In genomic region chr9:101077486-101077885, GRCm38 (mm10) we compare ENCODE assay signal across 9 mouse cellular contexts. TPM values are rescaled to one million over a fixed set of nuclear protein-coding genes. Genes with fewer than 3 reads are reported as not detected.
DNase-seq lines count a peak whose midpoint lies in the region; ATAC-seq and TF ChIP-seq lines count a peak whose summit lies in the region.
"Had no signal": no experiment of that assay in that cellular context is flagged by ENCODE, and none has a peak within 500 bp of the region (broad histone marks: within the 10 kb centered on the region; RNA-seq: fewer than 3 reads in every experiment).

No protein-coding gene starts in this region.

- H3K4me3 ChIP-seq in cerebellum, adult 2 months (replicated peaks; ENCODE audit: insufficient read depth, low read depth, low read length): peak overlapping the region; percentile 71
- peak overlapping the region; percentile 98 for H3K4me3 ChIP-seq in liver, embryonic 11.5 days (ENCODE audit: low read depth, low read length)

- no peak overlapping the region; the same call in 1 of the 2 replicates for H3K9ac ChIP-seq in liver, embryonic 11.5 days (ENCODE audit: low read depth, low read length)

- peaks cover 11% of the 10 kb centered on the region for H3K4me1 ChIP-seq in cerebellum, adult 2 months (ENCODE audit: control insufficient read depth, insufficient read depth, low read length)
- peaks cover 20% of the 10 kb centered on the region for H3K4me1 ChIP-seq in liver, embryonic 11.5 days (replicated peaks; ENCODE audit: control insufficient read depth, insufficient read depth, low read length)

- H3K27me3 ChIP-seq in cerebellum, adult 2 months (ENCODE audit: control insufficient read depth, insufficient read depth, low read length): no peaks in the 10 kb centered on the region
- no peaks in the 10 kb centered on the region for H3K27me3 ChIP-seq in liver, embryonic 11.5 days (replicated peaks; ENCODE audit: control insufficient read depth, insufficient read depth, low read length)

- ATAC-seq in liver, embryonic 11.5 days (replicated peaks; ENCODE audit: low FRiP score): no peak

- H3K4me2 ChIP-seq in liver, embryonic 11.5 days: peak overlapping the region; percentile 97

- H3K27ac ChIP-seq in cerebellum, adult 2 months (ENCODE audit: insufficient read depth, low read length): no peak overlapping the region
- H3K27ac ChIP-seq in liver, embryonic 11.5 days (ENCODE audit: low read depth, low read length): no peak overlapping the region

- TF ChIP-seq POLR2A in cerebellum, adult 2 months (IDR thresholded peaks at IDR 0.05; ENCODE audit: borderline replicate concordance, insufficient read depth, low read length): no peak

- TF ChIP-seq CTCF in cerebellum, adult 2 months (IDR thresholded peaks at IDR 0.05; ENCODE audit: borderline replicate concordance, insufficient read depth, low read depth, low read length): no peak

- H3K36me3 ChIP-seq in liver, embryonic 11.5 days (ENCODE audit: control insufficient read depth, insufficient read depth, low read length): no peaks in the 10 kb centered on the region

- no peak for DNase-seq in cerebellum, adult 2 months
- DNase-seq in cerebellum, postnatal 14 days: no peak
- DNase-seq in retina, embryonic 14.5 days (ENCODE audit: low spot score): peak; percentile 23
- no peak for DNase-seq in retina, postnatal 1 day
- DNase-seq in liver, embryonic 11.5 days (ENCODE audit: low spot score): no peak
- no peak for DNase-seq in left cerebral cortex, adult 9 months (ENCODE audit: low spot score in 2 of 2)
- DNase-seq in left cerebral cortex, adult 8-10 months (ENCODE audit: low spot score in 2 of 2): no peak
- DNase-seq in thymus, postnatal 36 days: no peak
- DNase-seq: thymus, postnatal 14 days had no signal

- H3K9me3 ChIP-seq in liver, embryonic 11.5 days (ENCODE audit: control insufficient read depth, low read length): no peaks in the 10 kb centered on the region

RNA-seq across cellular contexts. Expression of gene Msl2, which starts 3.6 kb away (rescaled TPM):
- polyA plus RNA-seq in cerebellum, adult 2 months (2012; rRNA removed): 31.7 and 31.9 TPM in 2 replicates
- polyA plus RNA-seq in liver, embryonic 11.5 days (2014; fragmentation: Nextera tagmentation; extraction: Ambion mirVana): 4.7 and 4.9 TPM in 2 replicates
- 10 to 100 TPM; 61.4 to 70.4 (median 65.8) TPM for total RNA-seq in left cerebral cortex, adult 8-10 months (2022)

RNA-seq across cellular contexts. Expression of gene Pccb, which starts 42.8 kb away (rescaled TPM):
- 73.7 and 76.7 TPM in 2 replicates for polyA plus RNA-seq in cerebellum, adult 2 months (2012; rRNA removed)
- 8.7 and 10.2 TPM in 2 replicates for polyA plus RNA-seq in liver, embryonic 11.5 days (2014; fragmentation: Nextera tagmentation; extraction: Ambion mirVana)
- 10 to 100 TPM; 42.0 to 51.2 (median 46.6) TPM for total RNA-seq in left cerebral cortex, adult 8-10 months (2022)
